In genomic region chr11:97041022-97041899, GRCm38 (mm10) we compare ENCODE assay signal across 8 mouse cellular contexts. TPM values are rescaled to one million over a fixed set of nuclear protein-coding genes. Genes with fewer than 3 reads are reported as not detected.
A peak's percentile ranks its signal among the peaks of the same experiment; 100 is the strongest.
DNase-seq lines count a peak whose midpoint lies in the region; ATAC-seq and TF ChIP-seq lines count a peak whose summit lies in the region.

Gene Lrrc46, minus strand, starts transcription at chr11:97041407.
Gene Mrpl10, plus strand, starts transcription at chr11:97041560.

- peak; percentile 98 for DNase-seq in CH12.LX (ENCODE audit: extremely low read depth)
- peak; percentile 89 for DNase-seq in c-Kit-positive CD71-negative TER-119-negative erythroid progenitor cells, embryonic 14.5 days (ENCODE audit: low read depth)
- peak; percentile 91 for DNase-seq in forebrain, embryonic 10.5 days (ENCODE audit: extremely low spot score, low spot score)
- DNase-seq in kidney, postnatal 14 days: peak; percentile 93
- peak; percentile 88 for DNase-seq in liver, embryonic 13.5 days
- peak; percentile 83 to 89 for DNase-seq in natural killer cell, adult 2 months (ENCODE audit: low spot score in 2 of 2)

- under 1% methylated on average over 48 of the region's 48 CpGs for WGBS in forebrain, embryonic 10.5 days
- WGBS in heart, embryonic 15.5 days: under 1% methylated on average over 48 of the region's 48 CpGs
- WGBS in liver, embryonic 13.5 days (ENCODE audit: insufficient replicate concordance): under 1% methylated on average over 48 of the region's 48 CpGs
- WGBS in stomach, embryonic 14.5 days: under 1% methylated on average over 41 of the region's 48 CpGs

- H3K27me3 ChIP-seq in CH12.LX (replicated peaks): no peaks in the 10 kb centered on the region
- no peaks in the 10 kb centered on the region for H3K27me3 ChIP-seq in forebrain, embryonic 10.5 days (ENCODE audit: poor library complexity, severe bottlenecking)
- H3K27me3 ChIP-seq in heart, embryonic 15.5 days: no peaks in the 10 kb centered on the region
- no peaks in the 10 kb centered on the region for H3K27me3 ChIP-seq in liver, embryonic 13.5 days
- H3K27me3 ChIP-seq in stomach, embryonic 14.5 days (ENCODE audit: control insufficient read depth, insufficient read depth, low read length): no peaks in the 10 kb centered on the region

- ATAC-seq in heart, embryonic 15.5 days (replicated peaks; ENCODE audit: insufficient number of reproducible peaks, insufficient read depth, low FRiP score, low read depth): peak; percentile 87
- peak; percentile 90 for ATAC-seq in liver, embryonic 13.5 days (ENCODE audit: low read depth)
- ATAC-seq in stomach, embryonic 14.5 days (ENCODE audit: insufficient number of reproducible peaks, insufficient read depth, low FRiP score, low read depth): peak; percentile 92

- TF ChIP-seq RAD21 in CH12.LX (IDR thresholded peaks at IDR 0.05; ENCODE audit: low read depth, low read length): no peak

- dilution Hi-C loops in CH12.LX (cut with MboI; ENCODE audit: extremely low pct_ligation_motif_present, extremely low pct_unique_long_range_greater_than_20kb, low sequenced_read_pairs): no loop called here

- H3K9me3 ChIP-seq in CH12.LX (replicated peaks; ENCODE audit: low read length): peaks cover 4% of the 10 kb centered on the region
- H3K9me3 ChIP-seq in forebrain, embryonic 10.5 days: no peaks in the 10 kb centered on the region; the same call in 1 of the 2 replicates
- H3K9me3 ChIP-seq in heart, embryonic 15.5 days (replicated peaks): no peaks in the 10 kb centered on the region
- no peaks in the 10 kb centered on the region for H3K9me3 ChIP-seq in liver, embryonic 13.5 days (replicated peaks)
- no peaks in the 10 kb centered on the region for H3K9me3 ChIP-seq in stomach, embryonic 14.5 days (ENCODE audit: control insufficient read depth, low read depth, low read length)

- H3K4me3 ChIP-seq in CH12.LX (replicated peaks in 1 of 3; ENCODE audit: low read depth in 2 of 3, low read length in 2 of 3, poor library complexity in 1 of 3): peak within 1 kb of the TSS; percentile 75 to 94 (median 86)
- peak within 1 kb of the TSS; percentile 83 for H3K4me3 ChIP-seq in forebrain, embryonic 10.5 days
- peak within 1 kb of the TSS; percentile 94 for H3K4me3 ChIP-seq in heart, embryonic 15.5 days
- H3K4me3 ChIP-seq in liver, embryonic 13.5 days (replicated peaks): peak within 1 kb of the TSS; percentile 85
- H3K4me3 ChIP-seq in stomach, embryonic 14.5 days (ENCODE audit: low read depth, low read length): peak within 1 kb of the TSS; percentile 82

- TF ChIP-seq CTCF in CH12.LX (conservative IDR thresholded peaks at IDR 0.05 in 1 of 2, IDR thresholded peaks at IDR 0.05 in 1 of 2; ENCODE audit: low read depth in 2 of 2, low read length in 2 of 2): no peak

- peak within 1 kb of the TSS; percentile 84 for H3K9ac ChIP-seq in CH12.LX (ENCODE audit: insufficient read depth, low read depth)
- H3K9ac ChIP-seq in heart, embryonic 15.5 days: peak within 1 kb of the TSS; percentile 97
- H3K9ac ChIP-seq in liver, embryonic 13.5 days: peak within 1 kb of the TSS; percentile 87
- H3K9ac ChIP-seq in stomach, embryonic 14.5 days (replicated peaks; ENCODE audit: low read depth, low read length): peak within 1 kb of the TSS; percentile 73

- peaks cover 4 to 23% of the 10 kb centered on the region in 2 experiments; a peak in 3 of 4 replicates for H3K4me1 ChIP-seq in CH12.LX (ENCODE audit: control insufficient read depth in 1 of 2, insufficient read depth in 2 of 2)
- peaks cover 22% of the 10 kb centered on the region for H3K4me1 ChIP-seq in forebrain, embryonic 10.5 days
- peaks cover 13% of the 10 kb centered on the region for H3K4me1 ChIP-seq in heart, embryonic 15.5 days (replicated peaks)
- H3K4me1 ChIP-seq in liver, embryonic 13.5 days (replicated peaks): peaks cover 22% of the 10 kb centered on the region
- H3K4me1 ChIP-seq in stomach, embryonic 14.5 days (ENCODE audit: control insufficient read depth, insufficient read depth, low read length): peaks cover 4% of the 10 kb centered on the region; the same call in 1 of the 2 replicates

- peak; percentile 97 for TF ChIP-seq POLR2A in CH12.LX (IDR thresholded peaks at IDR 0.05; ENCODE audit: low read depth, low read length)

- in situ Hi-C loops in CH12.LX (cut with MboI; ENCODE audit: low pct_ligation_motif_present, low pct_unique_long_range_greater_than_20kb, low sequenced_read_pairs): no loop called here

- peaks cover 15 to 45% of the 10 kb centered on the region in 2 experiments for H3K36me3 ChIP-seq in CH12.LX (replicated peaks in 1 of 2; ENCODE audit: control insufficient read depth in 1 of 2, insufficient read depth in 1 of 2, low read length in 1 of 2)
- peaks cover 27% of the 10 kb centered on the region for H3K36me3 ChIP-seq in forebrain, embryonic 10.5 days (replicated peaks)
- H3K36me3 ChIP-seq in heart, embryonic 15.5 days: peaks cover 8% of the 10 kb centered on the region; the same call in 1 of the 2 replicates
- H3K36me3 ChIP-seq in liver, embryonic 13.5 days: peaks cover 20% of the 10 kb centered on the region
- H3K36me3 ChIP-seq in stomach, embryonic 14.5 days (ENCODE audit: control insufficient read depth, insufficient read depth, low read length): no peaks in the 10 kb centered on the region; the same call in 1 of the 2 replicates

- peaks cover 30% of the 10 kb centered on the region for H3K79me2 ChIP-seq in CH12.LX (replicated peaks; ENCODE audit: control insufficient read depth, extremely low read depth, insufficient read depth, poor library complexity, severe bottlenecking)

- peak within 1 kb of the TSS; percentile 29 for H3K27ac ChIP-seq in CH12.LX (ENCODE audit: insufficient read depth, low read depth)
- H3K27ac ChIP-seq in forebrain, embryonic 10.5 days: peak within 1 kb of the TSS; percentile 88
- H3K27ac ChIP-seq in heart, embryonic 15.5 days: peak within 1 kb of the TSS; percentile 65
- H3K27ac ChIP-seq in liver, embryonic 13.5 days: peak within 1 kb of the TSS; percentile 79
- 0 out of 2 replicates have a peak within 1 kb of the TSS, but pooled peaks have one; percentile 52 for H3K27ac ChIP-seq in stomach, embryonic 14.5 days (ENCODE audit: low read length)

- H3K4me2 ChIP-seq in CH12.LX (ENCODE audit: insufficient read depth, low read depth, poor library complexity, severe bottlenecking): peak within 1 kb of the TSS; percentile 99
- peak within 1 kb of the TSS; percentile 95 for H3K4me2 ChIP-seq in heart, embryonic 15.5 days
- peak within 1 kb of the TSS; percentile 92 for H3K4me2 ChIP-seq in liver, embryonic 13.5 days
- H3K4me2 ChIP-seq in stomach, embryonic 14.5 days (replicated peaks; ENCODE audit: low read depth, low read length): peak within 1 kb of the TSS; percentile 76

- no peak for TF ChIP-seq EP300 in CH12.LX (IDR thresholded peaks at IDR 0.05; ENCODE audit: low read length)

TF ChIP-seq in CH12.LX, 34 proteins besides CTCF, POLR2A, EP300 and RAD21 (continues in another document):
- TF ChIP-seq ETS1 (conservative IDR thresholded peaks at IDR 0.05; ENCODE audit: low read depth, low read length): peak; percentile 57
- TF ChIP-seq MAX (IDR thresholded peaks at IDR 0.05; ENCODE audit: low read length): peak; percentile 54
- no peak for TF ChIP-seq SMC3 (IDR thresholded peaks at IDR 0.05; ENCODE audit: low read depth, low read length)
- peak; percentile 93 for TF ChIP-seq NELFE (IDR thresholded peaks at IDR 0.05; ENCODE audit: low read depth, low read length)
- peak; percentile 98 for TF ChIP-seq MAZ (IDR thresholded peaks at IDR 0.05; ENCODE audit: low read depth, low read length)
- TF ChIP-seq ZC3H11A (IDR thresholded peaks at IDR 0.05; ENCODE audit: low read depth, low read length): no peak
- peak; percentile 89 for TF ChIP-seq TCF12 (IDR thresholded peaks at IDR 0.05; ENCODE audit: low read depth, low read length)
- peak; percentile 78 for TF ChIP-seq MEF2A (IDR thresholded peaks at IDR 0.05; ENCODE audit: borderline replicate concordance, low read depth, low read length)
- peak; percentile 85; the same call in 1 of the 2 replicates for TF ChIP-seq UBTF (IDR thresholded peaks at IDR 0.05; ENCODE audit: low read depth, low read length)
- peak; percentile 100 for TF ChIP-seq ZNF384 (IDR thresholded peaks at IDR 0.05; ENCODE audit: low read depth, low read length)
- TF ChIP-seq ZMIZ1 (IDR thresholded peaks at IDR 0.05; ENCODE audit: low read depth, low read length): peak; percentile 63; the same call in 1 of the 2 replicates
- 0 out of 2 replicates have a peak, but pooled peaks have one; percentile 5 for TF ChIP-seq JUND (conservative IDR thresholded peaks at IDR 0.05; ENCODE audit: low read depth, low read length)
- TF ChIP-seq BHLHE40 (IDR thresholded peaks at IDR 0.05; ENCODE audit: low read depth, low read length): no peak
- peak; percentile 95 for TF ChIP-seq HCFC1 (IDR thresholded peaks at IDR 0.05; ENCODE audit: low read depth, low read length)
- peak; percentile 68; the same call in 1 of the 2 replicates for TF ChIP-seq IRF4 (IDR thresholded peaks at IDR 0.05; ENCODE audit: low read depth, low read length)
- TF ChIP-seq RCOR1 (conservative IDR thresholded peaks at IDR 0.05; ENCODE audit: low read depth, low read length): no peak
- TF ChIP-seq CHD1 (IDR thresholded peaks at IDR 0.05; ENCODE audit: low read depth, low read length): no peak
- peak; percentile 99 for TF ChIP-seq ELF1 (IDR thresholded peaks at IDR 0.05; ENCODE audit: low read depth, low read length)
- peak; percentile 99 for TF ChIP-seq MXI1 (IDR thresholded peaks at IDR 0.05; ENCODE audit: low read depth, low read length)
- no peak for TF ChIP-seq USF1 (IDR thresholded peaks at IDR 0.05; ENCODE audit: low read depth, low read length)

RNA-seq across cellular contexts. Expression of gene Lrrc46, which starts in this region (rescaled TPM):
- 0.38 and 0.46 TPM in 2 replicates for total RNA-seq in CH12.LX (2012; rRNA removed)
- 0.23 TPM in 1 of 2 replicates, not detected in the other for total RNA-seq in CH12.LX (2014; rRNA removed)
- polyA plus RNA-seq in CH12.LX (2012; ENCODE audit: insufficient read length, low read depth): 0.91 and 1.0 TPM in 2 replicates
- polyA plus RNA-seq in forebrain, embryonic 10.5 days (2016; fragmentation: Nextera tagmentation; extraction: Ambion mirVana): 2.6 and 2.7 TPM in 2 replicates
- 0.72 and 1.1 TPM in 2 replicates for polyA plus RNA-seq in heart, embryonic 15.5 days (2015; fragmentation: Nextera tagmentation; extraction: Ambion mirVana)
- 0.29 and 0.38 TPM in 2 replicates for polyA plus RNA-seq in liver, embryonic 13.5 days (2015; fragmentation: Nextera tagmentation; extraction: Ambion mirVana)
- polyA plus RNA-seq in stomach, embryonic 14.5 days (2014; fragmentation: Nextera tagmentation; extraction: Ambion mirVana): 0.38 TPM in 1 of 2 replicates, not detected in the other

RNA-seq across cellular contexts. Expression of gene Mrpl10, which starts in this region (rescaled TPM):
- 111 and 119 TPM in 2 replicates for total RNA-seq in CH12.LX (2012; rRNA removed)
- 93.2 and 104 TPM in 2 replicates for total RNA-seq in CH12.LX (2014; rRNA removed)
- polyA plus RNA-seq in CH12.LX (2012; ENCODE audit: insufficient read length, low read depth): 110 and 132 TPM in 2 replicates
- 84.6 and 88.3 TPM in 2 replicates for polyA plus RNA-seq in forebrain, embryonic 10.5 days (2016; fragmentation: Nextera tagmentation; extraction: Ambion mirVana)
- 61.1 and 67.3 TPM in 2 replicates for polyA plus RNA-seq in heart, embryonic 15.5 days (2015; fragmentation: Nextera tagmentation; extraction: Ambion mirVana)
- polyA plus RNA-seq in liver, embryonic 13.5 days (2015; fragmentation: Nextera tagmentation; extraction: Ambion mirVana): 45.7 and 51.4 TPM in 2 replicates
- 86.7 and 89.2 TPM in 2 replicates for polyA plus RNA-seq in stomach, embryonic 14.5 days (2014; fragmentation: Nextera tagmentation; extraction: Ambion mirVana)

Comparison
In these comparisons a context has a peak if more than half of its experiments do, and no peak if none do; other contexts are left out.
1. Peak in every context shown above with its lines: DNase-seq, ATAC-seq, H3K4me3 ChIP-seq and H3K27ac ChIP-seq.
2. H3K27ac ChIP-seq: peak in every context shown above with its lines; median percentile 88 in forebrain, embryonic 10.5 days; 79 in liver, embryonic 13.5 days; 65 in heart, embryonic 15.5 days; 52 in stomach, embryonic 14.5 days; 29 in CH12.LX.